Mouse (Mus musculus): ENCODE data around the gene Eif2ak1. TPM values are rescaled to one million over a fixed set of nuclear protein-coding genes. Genes with fewer than 3 reads are reported as not detected.

Eif2ak1 gene
- polyA plus RNA-seq, 2 experiments, result 25.8 to 40.6 TPM

DNA sequence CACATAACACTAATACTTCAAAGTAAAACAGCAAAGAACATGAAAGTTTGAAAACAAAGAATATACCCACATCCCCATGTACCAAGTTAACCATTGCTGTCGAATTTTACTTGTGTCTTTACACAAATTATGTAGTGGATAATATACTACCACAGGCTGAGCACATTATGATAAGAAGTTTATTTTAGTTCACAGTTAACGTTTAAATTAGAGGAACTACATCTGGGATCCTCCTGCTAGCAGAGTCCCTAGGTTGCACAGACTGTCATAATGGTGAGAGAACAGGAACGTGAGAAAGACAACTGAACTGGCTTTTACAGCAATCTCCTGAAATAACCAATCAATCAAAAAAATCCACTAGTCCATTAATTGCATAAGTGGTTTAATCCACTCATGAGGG is 10.3 kb upstream of the Eif2ak1 start:
- WGBS, result 74% methylated on average over 3 of the region's 3 CpGs
- no peaks in the 10 kb centered on the region for H3K27me3 ChIP-seq (ENCODE audit: control insufficient read depth, insufficient read depth, low read length)
- H3K4me2 ChIP-seq (replicated peaks; ENCODE audit: low read depth, low read length, severe bottlenecking), result no peak overlapping the region
- H3K36me3 ChIP-seq (ENCODE audit: control insufficient read depth, insufficient read depth, low read length), result no peaks in the 10 kb centered on the region
- no peak overlapping the region for H3K27ac ChIP-seq (replicated peaks; ENCODE audit: low read depth, low read length)
- H3K4me3 ChIP-seq (replicated peaks; ENCODE audit: low read length), result no peak overlapping the region
- no peak overlapping the region for H3K9ac ChIP-seq (ENCODE audit: low read depth, low read length, severe bottlenecking)
- no peak for TF ChIP-seq POLR2A (IDR thresholded peaks at IDR 0.05; ENCODE audit: borderline replicate concordance, extremely low read depth, insufficient read depth, insufficient read length)
- ATAC-seq (ENCODE audit: low FRiP score, low read depth) (no peak), DNase-seq (ENCODE audit: low spot score) (no peak)
- H3K4me1 ChIP-seq (ENCODE audit: control insufficient read depth, insufficient read depth, low read length), result no peaks in the 10 kb centered on the region
- no peaks in the 10 kb centered on the region for H3K9me3 ChIP-seq (ENCODE audit: control insufficient read depth, low read length)

DNA sequence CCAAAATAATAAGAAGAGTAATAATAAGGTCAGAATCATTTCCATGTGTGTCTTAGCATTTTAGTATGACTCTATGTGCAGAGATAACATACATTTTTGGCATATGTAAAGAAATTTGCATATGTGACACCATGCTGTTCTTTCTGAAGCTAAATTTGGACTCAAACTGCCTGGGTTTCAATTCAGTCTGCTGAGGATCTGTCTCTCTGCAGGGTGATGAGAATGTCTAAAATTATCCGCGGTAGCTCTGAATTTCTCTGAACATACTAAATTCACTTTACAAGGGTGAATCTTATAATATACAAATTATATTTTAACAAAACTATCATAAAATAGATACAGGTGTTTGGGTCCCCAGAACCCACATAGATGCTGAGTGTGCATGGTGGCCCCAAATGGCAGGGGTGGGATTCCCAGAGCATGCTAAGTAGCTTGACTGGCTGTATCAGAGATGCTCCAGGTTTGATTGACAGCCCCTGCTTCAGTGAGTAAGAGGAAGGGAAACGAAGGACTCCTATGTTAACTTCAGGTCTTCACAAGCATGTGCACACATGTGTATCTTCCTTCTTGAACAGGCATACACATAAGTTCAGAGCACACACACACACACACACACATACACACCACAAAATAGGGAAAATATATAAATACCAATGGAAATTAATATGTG is 8.0 kb upstream of the Eif2ak1 start:
- no peak overlapping the region for H3K9ac ChIP-seq (ENCODE audit: low read depth, low read length, severe bottlenecking)
- H3K27ac ChIP-seq (replicated peaks; ENCODE audit: low read depth, low read length), result no peak overlapping the region
- H3K4me1 ChIP-seq (ENCODE audit: control insufficient read depth, insufficient read depth, low read length), result no peaks in the 10 kb centered on the region
- WGBS, result 88% methylated on average over 3 of the region's 3 CpGs
- no peak overlapping the region for H3K4me2 ChIP-seq (replicated peaks; ENCODE audit: low read depth, low read length, severe bottlenecking)
- no peak overlapping the region for H3K4me3 ChIP-seq (replicated peaks; ENCODE audit: low read length)
- no peaks in the 10 kb centered on the region for H3K9me3 ChIP-seq (ENCODE audit: control insufficient read depth, low read length)
- H3K27me3 ChIP-seq (ENCODE audit: control insufficient read depth, insufficient read depth, low read length), result no peaks in the 10 kb centered on the region
- TF ChIP-seq POLR2A (IDR thresholded peaks at IDR 0.05; ENCODE audit: borderline replicate concordance, extremely low read depth, insufficient read depth, insufficient read length), result no peak
- ATAC-seq (ENCODE audit: low FRiP score, low read depth) (no peak), DNase-seq (ENCODE audit: low spot score) (no peak)
- H3K36me3 ChIP-seq (ENCODE audit: control insufficient read depth, insufficient read depth, low read length), result no peaks in the 10 kb centered on the region

DNA sequence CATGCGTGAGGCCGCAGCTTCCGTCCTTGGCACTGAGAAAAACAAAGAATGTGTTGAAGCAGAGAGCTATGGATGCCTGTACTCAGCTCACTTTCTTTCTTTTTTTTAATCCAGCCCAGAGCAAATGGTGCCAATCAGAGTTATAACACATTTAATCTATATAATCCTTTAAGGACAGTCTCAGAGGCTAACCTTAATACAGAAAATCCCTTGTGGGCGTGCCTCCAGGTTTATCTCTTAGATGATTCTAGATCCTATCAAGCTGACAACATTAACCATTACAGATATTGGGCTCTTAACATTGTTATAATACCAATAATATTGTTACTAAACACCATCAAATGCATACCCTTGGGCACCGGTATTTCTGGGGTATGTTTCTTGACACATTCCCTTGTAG is 5.9 kb upstream of the Eif2ak1 start:
- 88% methylated on average over 5 of the region's 5 CpGs for whole genome bisulfite sequencing
- no peak overlapping the region for H3K4me3 ChIP-seq (replicated peaks; ENCODE audit: low read length)
- H3K4me1 ChIP-seq (ENCODE audit: control insufficient read depth, insufficient read depth, low read length), result no peaks in the 10 kb centered on the region
- no peak overlapping the region for H3K9ac ChIP-seq (ENCODE audit: low read depth, low read length, severe bottlenecking)
- H3K9me3 ChIP-seq (ENCODE audit: control insufficient read depth, low read length), result no peaks in the 10 kb centered on the region
- no peak overlapping the region for H3K27ac ChIP-seq (replicated peaks; ENCODE audit: low read depth, low read length)
- H3K4me2 ChIP-seq (replicated peaks; ENCODE audit: low read depth, low read length, severe bottlenecking), result no peak overlapping the region
- no peaks in the 10 kb centered on the region for H3K36me3 ChIP-seq (ENCODE audit: control insufficient read depth, insufficient read depth, low read length)
- TF ChIP-seq POLR2A (IDR thresholded peaks at IDR 0.05; ENCODE audit: borderline replicate concordance, extremely low read depth, insufficient read depth, insufficient read length), result no peak
- ATAC-seq (ENCODE audit: low FRiP score, low read depth) (no peak), DNase-seq (ENCODE audit: low spot score) (no peak)
- no peaks in the 10 kb centered on the region for H3K27me3 ChIP-seq (ENCODE audit: control insufficient read depth, insufficient read depth, low read length)

DNA sequence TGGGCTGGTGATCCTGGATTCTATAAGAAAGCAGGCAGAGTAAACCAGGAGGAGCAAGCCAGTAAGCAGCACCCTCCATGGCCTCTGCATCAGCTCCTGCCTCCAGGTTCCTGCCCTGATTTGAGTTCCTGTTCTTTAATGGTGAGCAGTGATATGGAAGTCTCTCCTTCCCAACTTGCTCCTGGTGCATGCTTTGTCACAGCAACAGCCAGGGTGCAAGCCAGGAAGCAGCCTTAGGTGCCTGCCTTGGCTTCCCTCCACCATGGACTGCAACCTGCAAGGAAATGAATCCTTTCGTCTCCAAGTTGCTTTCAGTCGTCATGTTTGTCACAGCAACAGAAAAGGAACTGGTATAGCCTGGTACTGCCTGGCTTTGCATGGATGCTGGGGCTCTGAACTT is 3.0 kb upstream of the Eif2ak1 start:
- Histone ChIP-seq H3K9ac (ENCODE audit: low read depth, low read length, severe bottlenecking) (no peak overlapping the region), H3K27ac (replicated peaks; ENCODE audit: low read depth, low read length) (no peak overlapping the region), H3K4me1 (ENCODE audit: control insufficient read depth, insufficient read depth, low read length) (peaks cover 10% of the 10 kb centered on the region), H3K4me2 (replicated peaks; ENCODE audit: low read depth, low read length, severe bottlenecking) (no peak overlapping the region), H3K9me3 (ENCODE audit: control insufficient read depth, low read length) (no peaks in the 10 kb centered on the region), H3K36me3 (ENCODE audit: control insufficient read depth, insufficient read depth, low read length) (no peaks in the 10 kb centered on the region), H3K27me3 (ENCODE audit: control insufficient read depth, insufficient read depth, low read length) (no peaks in the 10 kb centered on the region), H3K4me3 (replicated peaks; ENCODE audit: low read length) (no peak overlapping the region)
- ATAC-seq (ENCODE audit: low FRiP score, low read depth) (no peak), DNase-seq (ENCODE audit: low spot score) (no peak)
- TF ChIP-seq POLR2A (IDR thresholded peaks at IDR 0.05; ENCODE audit: borderline replicate concordance, extremely low read depth, insufficient read depth, insufficient read length), result no peak
- 78% methylated on average over 2 of the region's 2 CpGs for WGBS

DNA sequence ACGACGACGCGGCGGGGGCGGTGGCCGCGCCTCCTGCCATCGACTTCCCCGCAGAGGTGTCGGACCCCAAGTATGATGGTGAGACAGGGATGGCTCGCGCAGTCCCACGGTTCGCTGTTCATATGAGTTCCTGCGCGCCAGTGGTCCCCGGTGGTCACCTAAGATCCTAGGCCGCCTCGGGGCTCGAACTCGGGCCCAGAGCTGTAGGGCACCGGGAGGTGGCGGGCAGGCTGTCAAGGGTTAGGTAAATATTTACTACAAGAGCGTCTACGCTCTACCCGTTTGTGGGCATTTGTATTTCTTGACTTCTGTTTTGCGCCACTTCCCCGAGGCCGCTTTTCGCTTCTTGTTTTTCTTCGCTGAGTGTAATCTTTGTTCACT is 333 bp downstream of the Eif2ak1 start:
- TF ChIP-seq POLR2A (IDR thresholded peaks at IDR 0.05; ENCODE audit: borderline replicate concordance, extremely low read depth, insufficient read depth, insufficient read length), result no peak
- Histone ChIP-seq H3K27me3 (ENCODE audit: control insufficient read depth, insufficient read depth, low read length) (no peaks in the 10 kb centered on the region), H3K4me2 (replicated peaks; ENCODE audit: low read depth, low read length, severe bottlenecking) (peak overlapping the region; percentile 55), H3K36me3 (ENCODE audit: control insufficient read depth, insufficient read depth, low read length) (no peaks in the 10 kb centered on the region), H3K9ac (ENCODE audit: low read depth, low read length, severe bottlenecking) (peak overlapping the region; percentile 67), H3K4me3 (replicated peaks; ENCODE audit: low read length) (peak overlapping the region; percentile 80), H3K4me1 (ENCODE audit: control insufficient read depth, insufficient read depth, low read length) (peaks cover 10% of the 10 kb centered on the region), H3K27ac (replicated peaks; ENCODE audit: low read depth, low read length) (no peak overlapping the region), H3K9me3 (ENCODE audit: control insufficient read depth, low read length) (no peaks in the 10 kb centered on the region)
- peak; percentile 31 for DNase-seq (ENCODE audit: low spot score)
- under 1% methylated on average over 32 of the region's 32 CpGs for WGBS
- peak; percentile 53 for ATAC-seq (ENCODE audit: low FRiP score, low read depth)
